Mouse (Mus musculus): ENCODE measurements around the gene Iqcb1. TPM values are rescaled to one million over a fixed set of nuclear protein-coding genes. Genes with fewer than 3 reads are reported as not detected.

The Iqcb1 gene
- polyA plus RNA-seq, 1 experiment from 2014 or later = 11.8 TPM

- H3K4me2 ChIP-seq (replicated peaks; ENCODE audit: low read depth, low read length) = no peak overlapping the region
- ATAC-seq (no peak), DNase-seq (ENCODE audit: low spot score) (no peak)
- no peaks in the 10 kb centered on the region for H3K9me3 ChIP-seq (ENCODE audit: low read length)
- H3K27ac ChIP-seq (ENCODE audit: low read length) = no peak overlapping the region
- no peaks in the 10 kb centered on the region for H3K36me3 ChIP-seq (ENCODE audit: insufficient read depth, low read length)
- TF ChIP-seq CTCF (IDR thresholded peaks at IDR 0.05) = no peak
- no peak for TF ChIP-seq EP300 (IDR thresholded peaks at IDR 0.05)
- H3K9ac ChIP-seq (replicated peaks; ENCODE audit: low read depth) = no peak overlapping the region
- H3K4me3 ChIP-seq (ENCODE audit: low read depth, low read length) = no peak overlapping the region
- WGBS = 70% methylated on average over 2 of the region's 2 CpGs
- no peaks in the 10 kb centered on the region for H3K4me1 ChIP-seq (ENCODE audit: insufficient read depth, low read depth, low read length)
- no peaks in the 10 kb centered on the region for H3K27me3 ChIP-seq (replicated peaks; ENCODE audit: insufficient read depth, low read length)
Observed at GRCm38 (mm10) chr16:36798334-36798733, 29.9 kb upstream of the Iqcb1 start.

- DNase-seq (ENCODE audit: low spot score) (no peak), ATAC-seq (no peak)
- H3K9me3 ChIP-seq (ENCODE audit: low read length) = no peaks in the 10 kb centered on the region
- no peak overlapping the region for H3K9ac ChIP-seq (replicated peaks; ENCODE audit: low read depth)
- no peaks in the 10 kb centered on the region for H3K4me1 ChIP-seq (ENCODE audit: insufficient read depth, low read depth, low read length)
- 88% methylated on average over 3 of the region's 3 CpGs for WGBS
- no peak overlapping the region for H3K27ac ChIP-seq (ENCODE audit: low read length)
- no peak overlapping the region for H3K4me2 ChIP-seq (replicated peaks; ENCODE audit: low read depth, low read length)
- TF ChIP-seq CTCF (IDR thresholded peaks at IDR 0.05) = peak; percentile 40
- TF ChIP-seq EP300 (IDR thresholded peaks at IDR 0.05) = no peak
- H3K27me3 ChIP-seq (replicated peaks; ENCODE audit: insufficient read depth, low read length) = no peaks in the 10 kb centered on the region
- no peak overlapping the region for H3K4me3 ChIP-seq (ENCODE audit: low read depth, low read length)
- no peaks in the 10 kb centered on the region for H3K36me3 ChIP-seq (ENCODE audit: insufficient read depth, low read length)
Observed at GRCm38 (mm10) chr16:36802361-36802760, 25.8 kb upstream of the Iqcb1 start.

- no peak overlapping the region for H3K4me2 ChIP-seq (replicated peaks; ENCODE audit: low read depth, low read length)
- no peak overlapping the region for H3K27ac ChIP-seq (ENCODE audit: low read length)
Observed at GRCm38 (mm10) chr16:36808616-36809015, 19.6 kb upstream of the Iqcb1 start.

GRCm38 (mm10) chr16:36813680-36814079, 14.5 kb upstream of the Iqcb1 start:
- no peaks in the 10 kb centered on the region for H3K27me3 ChIP-seq (replicated peaks; ENCODE audit: insufficient read depth, low read length)
- H3K4me2 ChIP-seq (replicated peaks; ENCODE audit: low read depth, low read length) = no peak overlapping the region
- H3K36me3 ChIP-seq (ENCODE audit: insufficient read depth, low read length) = no peaks in the 10 kb centered on the region
- H3K9me3 ChIP-seq (ENCODE audit: low read length) = no peaks in the 10 kb centered on the region
- ATAC-seq (no peak), DNase-seq (ENCODE audit: low spot score) (no peak)
- H3K27ac ChIP-seq (ENCODE audit: low read length) = no peak overlapping the region
- H3K9ac ChIP-seq (replicated peaks; ENCODE audit: low read depth) = no peak overlapping the region
- WGBS = 50% methylated on average over 3 of the region's 3 CpGs
- no peaks in the 10 kb centered on the region for H3K4me1 ChIP-seq (ENCODE audit: insufficient read depth, low read depth, low read length)
- TF ChIP-seq CTCF (IDR thresholded peaks at IDR 0.05) (no peak), EP300 (IDR thresholded peaks at IDR 0.05) (no peak)
- no peak overlapping the region for H3K4me3 ChIP-seq (ENCODE audit: low read depth, low read length)

More at GRCm38 (mm10) chr16:36808616-36809015, 19.6 kb upstream of the Iqcb1 start:
- no peaks in the 10 kb centered on the region for H3K36me3 ChIP-seq (ENCODE audit: insufficient read depth, low read length)
- TF ChIP-seq EP300 (IDR thresholded peaks at IDR 0.05) (no peak), CTCF (IDR thresholded peaks at IDR 0.05) (no peak)
- ATAC-seq (no peak), DNase-seq (ENCODE audit: low spot score) (no peak)
- H3K4me3 ChIP-seq (ENCODE audit: low read depth, low read length) = no peak overlapping the region
- no peak overlapping the region for H3K9ac ChIP-seq (replicated peaks; ENCODE audit: low read depth)
- H3K4me1 ChIP-seq (ENCODE audit: insufficient read depth, low read depth, low read length) = no peaks in the 10 kb centered on the region
- no peaks in the 10 kb centered on the region for H3K9me3 ChIP-seq (ENCODE audit: low read length)
- 76% methylated on average over 3 of the region's 3 CpGs for WGBS
- H3K27me3 ChIP-seq (replicated peaks; ENCODE audit: insufficient read depth, low read length) = no peaks in the 10 kb centered on the region

DNA sequence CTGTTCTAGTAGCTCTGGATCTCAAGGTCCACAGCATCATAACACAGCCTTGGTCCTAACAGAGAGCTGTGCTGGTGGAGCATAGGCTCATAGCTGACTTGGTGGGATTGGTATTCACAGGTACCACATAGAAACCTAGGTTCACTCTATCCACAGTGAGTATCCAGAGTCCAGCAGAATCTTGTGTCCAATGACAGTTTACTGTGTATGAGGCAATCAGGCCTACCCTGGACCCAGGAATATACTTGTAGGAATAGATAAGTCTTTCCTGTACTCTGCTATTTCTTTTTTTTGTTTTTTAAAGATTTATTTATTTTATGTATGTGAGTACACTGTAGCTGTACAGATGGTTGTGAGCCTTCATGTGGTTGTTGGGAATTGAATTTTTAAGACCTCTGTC, 11.3 kb upstream of the Iqcb1 start:
- DNase-seq (ENCODE audit: low spot score) (no peak), ATAC-seq (no peak)
- Histone ChIP-seq H3K27me3 (replicated peaks; ENCODE audit: insufficient read depth, low read length) (no peaks in the 10 kb centered on the region), H3K4me2 (replicated peaks; ENCODE audit: low read depth, low read length) (no peak overlapping the region), H3K4me1 (ENCODE audit: insufficient read depth, low read depth, low read length) (no peaks in the 10 kb centered on the region), H3K4me3 (ENCODE audit: low read depth, low read length) (no peak overlapping the region), H3K9me3 (ENCODE audit: low read length) (no peaks in the 10 kb centered on the region), H3K36me3 (ENCODE audit: insufficient read depth, low read length) (no peaks in the 10 kb centered on the region), H3K27ac (ENCODE audit: low read length) (no peak overlapping the region), H3K9ac (replicated peaks; ENCODE audit: low read depth) (no peak overlapping the region)
- no peak for TF ChIP-seq EP300 (IDR thresholded peaks at IDR 0.05)
- TF ChIP-seq CTCF (IDR thresholded peaks at IDR 0.05) = no peak

- WGBS = 14% methylated on average over 7 of the region's 7 CpGs
- ATAC-seq (peak; percentile 86), DNase-seq (ENCODE audit: low spot score) (peak; percentile 94)
- no peak overlapping the region for H3K27ac ChIP-seq (ENCODE audit: low read length)
- H3K27me3 ChIP-seq (replicated peaks; ENCODE audit: insufficient read depth, low read length) = no peaks in the 10 kb centered on the region
- H3K9ac ChIP-seq (replicated peaks; ENCODE audit: low read depth) = no peak overlapping the region
- no peak overlapping the region for H3K4me3 ChIP-seq (ENCODE audit: low read depth, low read length)
- no peaks in the 10 kb centered on the region for H3K36me3 ChIP-seq (ENCODE audit: insufficient read depth, low read length)
- H3K9me3 ChIP-seq (ENCODE audit: low read length) = no peaks in the 10 kb centered on the region
- no peak overlapping the region for H3K4me2 ChIP-seq (replicated peaks; ENCODE audit: low read depth, low read length)
- H3K4me1 ChIP-seq (ENCODE audit: insufficient read depth, low read depth, low read length) = no peaks in the 10 kb centered on the region
- peak; percentile 85 for TF ChIP-seq CTCF (IDR thresholded peaks at IDR 0.05)
- peak; percentile 45; the same call in 1 of the 2 replicates for TF ChIP-seq EP300 (IDR thresholded peaks at IDR 0.05)
Observed at GRCm38 (mm10) chr16:36817321-36817926, 10.8 kb upstream of the Iqcb1 start.

- no peak overlapping the region for H3K4me2 ChIP-seq (replicated peaks; ENCODE audit: low read depth, low read length)
- no peak for DNase-seq (ENCODE audit: low spot score)
- no peak overlapping the region for H3K4me3 ChIP-seq (ENCODE audit: low read depth, low read length)
- no peak for ATAC-seq
- no peak for TF ChIP-seq CTCF (IDR thresholded peaks at IDR 0.05)
- TF ChIP-seq EP300 (IDR thresholded peaks at IDR 0.05) = no peak
- H3K27ac ChIP-seq (ENCODE audit: low read length) = no peak overlapping the region
- no peaks in the 10 kb centered on the region for H3K9me3 ChIP-seq (ENCODE audit: low read length)
- no peaks in the 10 kb centered on the region for H3K4me1 ChIP-seq (ENCODE audit: insufficient read depth, low read depth, low read length)
- no peak overlapping the region for H3K9ac ChIP-seq (replicated peaks; ENCODE audit: low read depth)
- no peaks in the 10 kb centered on the region for H3K27me3 ChIP-seq (replicated peaks; ENCODE audit: insufficient read depth, low read length)
- WGBS = 65% methylated on average over 6 of the region's 6 CpGs
- no peaks in the 10 kb centered on the region for H3K36me3 ChIP-seq (ENCODE audit: insufficient read depth, low read length)
Observed at GRCm38 (mm10) chr16:36820016-36820415, 8.2 kb upstream of the Iqcb1 start.

Data from lung, postnatal 0 days (tissue).